Mouse (Mus musculus) testis, adult 2 months (tissue): ENCODE data around the gene Tekt5.

Source experiments
- CTCF ChIP-seq: fragments of 200-500 bp; IDR thresholded peaks from 2 replicates; pipeline ENCODE4 v1.5.1; 2012; ENCODE audit warnings: low read depth, mild to moderate bottlenecking, inconsistent platforms, low read length, moderate library complexity; ENCODE audit not compliant: control insufficient read depth, insufficient read depth, insufficient replicate concordance
- POLR2A ChIP-seq: fragments of 200-500 bp; IDR thresholded peaks from 2 replicates; pipeline ENCODE4 v1.6.1; 2012; ENCODE audit warnings: low read depth, mild to moderate bottlenecking, inconsistent platforms, low read length, moderate library complexity; ENCODE audit not compliant: control insufficient read depth

DNA sequence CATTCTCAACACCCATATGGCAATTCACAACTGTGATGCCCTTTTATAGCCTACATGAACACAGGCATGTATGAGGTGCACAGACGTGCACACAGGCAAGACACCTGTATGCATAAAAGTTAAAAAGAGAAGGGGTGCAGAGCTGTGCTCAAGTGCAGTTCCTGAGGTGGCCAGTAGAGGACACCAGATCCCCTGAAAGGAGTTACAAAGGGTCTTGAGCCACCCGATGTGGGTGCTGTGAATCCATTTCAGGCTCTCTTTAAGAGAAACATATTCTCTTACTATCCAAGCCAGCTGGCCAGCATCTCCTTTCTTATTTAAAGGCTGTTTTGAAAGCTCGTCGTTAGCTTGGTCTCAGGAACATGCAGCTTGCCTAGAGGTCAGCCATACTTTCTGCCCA, 21.6 kb upstream of the Tekt5 start:
- TF ChIP-seq POLR2A (no peak), CTCF (peak; percentile 71; the same call in 1 of the 2 replicates)
